Mouse (Mus musculus) midbrain, embryonic 14.5 days (tissue): ENCODE measurements around the gene Cenpb. TPM values are rescaled to one million over a fixed set of nuclear protein-coding genes. Genes with fewer than 3 reads are reported as not detected.

Source experiments
- ATAC-seq: fragments of 200-750 bp; cut with Nextera tagmentation; 2 replicates; pipeline ENCODE4 v1.8.0; 2017; ENCODE audit warnings: moderate number of reproducible peaks, moderate library complexity; ENCODE audit not compliant: low FRiP score, low TSS enrichment
- DNase-seq: peaks from one replicate; pipeline ENCODE4 v3.0.0-alpha.2; 2015
- H3K27ac ChIP-seq: fragments of 300-500 bp; sonication (generic); replicated peaks from 2 replicates; pipeline ENCODE4 v1.5.1; 2014; ENCODE audit warnings: mild to moderate bottlenecking, low read depth, low read length, moderate library complexity
- H3K27me3 ChIP-seq: fragments of 300-500 bp; sonication (generic); 2 replicates; pipeline ENCODE4 v1.6.1; 2014; ENCODE audit warnings: low read length, control low read depth, mixed read lengths; ENCODE audit not compliant: control insufficient read depth, insufficient read depth
- H3K36me3 ChIP-seq: fragments of 300-500 bp; sonication (generic); 2 replicates; pipeline ENCODE4 v1.6.1; 2014; ENCODE audit warnings: low read length, control low read depth; ENCODE audit not compliant: control insufficient read depth, insufficient read depth
- H3K4me1 ChIP-seq: fragments of 300-500 bp; sonication (generic); 2 replicates; pipeline ENCODE4 v1.6.1; 2014; ENCODE audit warnings: mild to moderate bottlenecking, antibody characterized with exemption, low read length, control low read depth; ENCODE audit not compliant: control insufficient read depth, insufficient read depth
- H3K4me2 ChIP-seq: fragments of 300-500 bp; sonication (generic); 2 replicates; pipeline ENCODE4 v1.6.1; 2014; ENCODE audit warnings: mild to moderate bottlenecking, low read length, moderate library complexity
- H3K4me3 ChIP-seq: fragments of 300-500 bp; sonication (generic); replicated peaks from 2 replicates; pipeline ENCODE4 v1.5.1; 2014; ENCODE audit warnings: low read depth, low read length
- H3K9ac ChIP-seq: fragments of 300-500 bp; sonication (generic); replicated peaks from 2 replicates; pipeline ENCODE4 v1.6.1; 2014; ENCODE audit warnings: mild to moderate bottlenecking, low read length, moderate library complexity
- H3K9me3 ChIP-seq: fragments of 300-500 bp; sonication (generic); 2 replicates; pipeline ENCODE4 v1.6.1; 2016; ENCODE audit warnings: low read length, control low read depth, mixed read lengths; ENCODE audit not compliant: control insufficient read depth
- WGBS: fragments of 180-500 bp; shearing (Covaris S2); extraction: QIAGEN DNeasy Blood & Tissue Kit; methylation state at CpG from one replicate; pipeline ENCODE4 v1.1.7; 2014; 5-methylcytosine and 5-hydroxymethylcytosine counted together
- polyA plus RNA-seq: library from polyadenylated mRNA; unstranded; fragments of >200 nt; fragmentation: Nextera tagmentation; extraction: Ambion mirVana; gene quantifications from 2 replicates; pipeline ENCODE4 v1.2.1, GENCODE M21; 2014

The Cenpb gene
- polyA plus RNA-seq, 1 experiment from 2014 or later = 11.1 TPM

DNA sequence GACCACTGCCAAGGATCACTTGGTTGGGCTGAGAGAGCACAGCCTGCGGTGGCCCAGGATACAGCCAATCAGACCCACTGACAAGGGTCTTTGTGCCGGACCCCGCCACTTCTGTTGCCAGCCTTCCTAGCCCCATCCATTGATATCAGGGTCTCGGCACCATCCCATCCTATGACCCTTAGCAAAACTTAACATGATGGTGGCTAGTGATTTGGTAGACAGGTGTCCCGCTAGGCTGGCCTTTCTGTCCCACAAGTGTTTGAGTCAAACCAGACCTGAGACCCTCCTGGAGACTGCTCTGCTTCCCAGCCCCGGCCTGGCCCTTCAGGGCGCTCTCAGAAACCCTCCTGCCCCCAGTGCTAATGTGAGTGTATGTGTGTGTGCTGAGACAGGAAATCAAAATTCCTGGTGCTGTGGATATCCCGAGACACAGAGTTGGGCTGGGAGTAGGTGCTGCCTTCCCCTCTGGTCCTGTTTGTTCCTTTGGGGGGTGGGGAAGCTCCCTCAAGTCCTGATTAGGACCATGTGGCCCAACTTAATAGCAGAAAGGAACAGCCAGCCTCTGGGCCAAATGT lies 45.0 kb downstream of the Cenpb start:
- H3K36me3 ChIP-seq = no peaks in the 10 kb centered on the region
- no peaks in the 10 kb centered on the region for H3K9me3 ChIP-seq
- ATAC-seq = no peak
- no peak overlapping the region for H3K4me2 ChIP-seq
- no peak overlapping the region for H3K27ac ChIP-seq
- no peak overlapping the region for H3K9ac ChIP-seq
- no peak for DNase-seq
- H3K4me1 ChIP-seq = no peaks in the 10 kb centered on the region
- no peak overlapping the region for H3K4me3 ChIP-seq
- WGBS = 89% methylated on average over 8 of the region's 8 CpGs
- H3K27me3 ChIP-seq = no peaks in the 10 kb centered on the region

DNA sequence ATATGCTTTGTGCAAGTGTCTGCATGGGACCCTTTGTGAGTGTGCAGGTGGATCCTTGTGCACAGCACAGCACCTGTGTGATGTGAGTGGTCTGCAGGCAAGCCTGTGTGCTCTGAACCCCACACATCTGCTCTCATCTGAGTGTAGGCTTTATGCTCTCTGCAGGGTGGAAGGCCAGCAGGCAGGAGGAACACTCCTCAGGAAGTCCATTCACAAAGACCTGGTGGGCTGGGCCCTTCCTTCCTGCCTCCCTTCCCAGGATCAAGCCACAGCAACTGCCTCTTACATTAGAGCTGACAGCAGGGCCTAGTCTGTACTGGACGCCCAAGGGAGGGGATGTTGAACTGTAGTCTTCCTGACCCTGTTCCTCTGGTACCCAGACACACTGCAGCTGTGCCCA lies 45.5 kb downstream of the Cenpb start:
- no peaks in the 10 kb centered on the region for H3K27me3 ChIP-seq
- no peak for DNase-seq

DNA sequence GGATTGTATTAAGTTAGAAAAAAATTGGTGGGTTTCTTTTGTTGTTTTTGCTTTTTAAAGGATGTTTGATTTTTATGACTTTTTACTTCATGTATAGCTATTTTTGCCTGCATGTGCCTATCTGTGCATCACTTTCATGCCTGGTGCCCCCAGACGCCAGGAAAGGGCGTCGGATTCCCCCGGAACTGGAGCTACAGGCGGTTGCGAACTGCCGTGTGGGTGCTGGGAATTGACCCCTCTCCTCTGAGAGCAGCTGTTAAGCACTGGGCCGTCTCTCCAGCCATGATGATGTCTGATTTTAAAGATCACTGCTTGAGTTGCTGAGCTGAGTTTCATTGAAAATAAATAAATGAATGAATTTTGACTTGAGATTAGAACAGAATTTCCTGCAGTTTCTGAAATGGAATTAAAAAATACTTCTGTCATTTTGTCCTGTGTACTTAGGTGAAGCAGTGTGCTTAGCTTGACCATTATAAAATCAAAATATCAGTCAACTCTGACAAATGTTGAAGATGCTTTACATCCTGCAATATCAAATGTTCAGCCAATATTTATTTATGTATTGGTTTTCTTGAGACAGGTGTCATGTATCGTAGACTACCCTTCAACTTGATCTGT lies 46.8 kb downstream of the Cenpb start, which contains the start of gene Gm11037:
Gm11037 (plus strand) TSS at position 568 of the 618 bp plus-strand sequence.
- H3K9me3 ChIP-seq = no peaks in the 10 kb centered on the region
- no peaks in the 10 kb centered on the region for H3K36me3 ChIP-seq
- H3K27ac ChIP-seq = no peak within 1 kb of the TSS
- DNase-seq (no peak), ATAC-seq (no peak)
- H3K4me2 ChIP-seq = no peak within 1 kb of the TSS
- no peak within 1 kb of the TSS for H3K4me3 ChIP-seq
- H3K9ac ChIP-seq = no peak within 1 kb of the TSS
- no peaks in the 10 kb centered on the region for H3K27me3 ChIP-seq
- WGBS = 83% methylated on average over 9 of the region's 9 CpGs
- H3K4me1 ChIP-seq = no peaks in the 10 kb centered on the region

More for the DNA sequence above, 45.5 kb downstream of the Cenpb start:
- Histone ChIP-seq H3K36me3 (no peaks in the 10 kb centered on the region), H3K4me3 (no peak overlapping the region), H3K9ac (no peak overlapping the region), H3K9me3 (no peaks in the 10 kb centered on the region), H3K4me1 (no peaks in the 10 kb centered on the region), H3K27ac (no peak overlapping the region), H3K4me2 (no peak overlapping the region)
- ATAC-seq = no peak
- 75% methylated on average over 1 of the region's 1 CpGs for WGBS

DNA sequence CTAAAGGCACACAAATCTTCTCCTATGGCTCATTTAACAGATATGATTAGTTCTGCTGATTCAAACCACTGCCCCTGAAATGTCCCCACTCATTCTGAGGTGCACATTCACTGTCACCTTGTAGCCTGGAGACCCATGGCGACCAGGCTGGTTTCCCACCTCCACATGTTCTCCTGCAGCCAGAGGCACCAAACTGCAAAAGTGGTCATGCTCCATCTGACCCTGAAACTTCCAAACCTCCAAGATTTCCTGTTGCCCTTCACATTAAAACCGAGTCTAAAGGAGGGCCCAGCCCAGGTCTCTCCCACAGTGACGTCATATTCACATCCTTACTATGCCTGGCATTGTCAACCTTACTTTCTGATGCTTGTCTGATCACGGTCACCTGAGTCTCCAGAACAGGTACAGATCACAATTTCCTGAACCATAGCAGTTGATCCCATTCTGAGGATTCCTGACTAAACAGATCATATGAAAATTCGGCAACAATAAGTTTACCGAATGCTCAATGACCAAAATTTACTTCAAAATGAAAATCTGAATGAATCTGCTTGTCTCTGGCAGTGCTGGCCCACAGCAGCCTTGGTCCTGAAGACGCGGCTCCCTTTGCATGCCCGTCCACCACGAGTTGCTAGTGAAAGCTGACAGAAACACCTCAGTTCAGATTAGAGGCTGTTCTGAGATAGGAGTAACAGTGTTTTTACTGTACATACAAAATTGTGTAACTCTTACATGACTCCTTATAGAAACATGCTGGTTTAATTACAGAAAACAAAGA lies 47.6 kb downstream of the Cenpb start:
- Histone ChIP-seq H3K27me3 (no peaks in the 10 kb centered on the region), H3K9me3 (no peaks in the 10 kb centered on the region), H3K4me1 (peaks cover 5% of the 10 kb centered on the region), H3K9ac (no peak overlapping the region), H3K4me3 (no peak overlapping the region), H3K36me3 (no peaks in the 10 kb centered on the region), H3K4me2 (no peak overlapping the region), H3K27ac (no peak overlapping the region)
- no peak for ATAC-seq
- no peak for DNase-seq
- 89% methylated on average over 10 of the region's 10 CpGs for WGBS

DNA sequence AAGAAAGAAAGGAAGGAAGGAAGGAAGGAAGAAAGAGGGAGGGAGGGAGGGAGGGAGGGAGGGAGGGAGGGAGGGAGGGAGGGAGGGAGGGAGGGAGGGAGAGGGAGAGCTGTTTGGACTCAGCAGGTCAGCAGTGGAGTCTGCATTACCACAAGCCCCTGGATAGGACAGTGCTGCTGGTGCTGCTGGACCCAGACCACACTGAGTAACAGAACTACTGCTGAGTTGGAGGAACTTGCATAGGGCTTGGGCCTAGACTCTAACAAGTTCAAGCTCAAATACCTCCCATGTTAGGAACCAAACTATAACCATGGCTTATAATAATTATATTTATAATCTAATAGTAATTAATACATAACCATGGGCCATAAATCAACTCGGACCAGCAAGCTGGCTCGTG lies 49.0 kb downstream of the Cenpb start:
- no peak overlapping the region for H3K4me2 ChIP-seq
- no peak overlapping the region for H3K4me3 ChIP-seq
- ATAC-seq = no peak
- H3K9me3 ChIP-seq = no peaks in the 10 kb centered on the region
- no peaks in the 10 kb centered on the region for H3K36me3 ChIP-seq
- no peak overlapping the region for H3K27ac ChIP-seq
- WGBS = 86% methylated on average over 2 of the region's 2 CpGs
- H3K9ac ChIP-seq = no peak overlapping the region
- H3K4me1 ChIP-seq = peaks cover 10% of the 10 kb centered on the region
- no peaks in the 10 kb centered on the region for H3K27me3 ChIP-seq
- DNase-seq = no peak

DNA sequence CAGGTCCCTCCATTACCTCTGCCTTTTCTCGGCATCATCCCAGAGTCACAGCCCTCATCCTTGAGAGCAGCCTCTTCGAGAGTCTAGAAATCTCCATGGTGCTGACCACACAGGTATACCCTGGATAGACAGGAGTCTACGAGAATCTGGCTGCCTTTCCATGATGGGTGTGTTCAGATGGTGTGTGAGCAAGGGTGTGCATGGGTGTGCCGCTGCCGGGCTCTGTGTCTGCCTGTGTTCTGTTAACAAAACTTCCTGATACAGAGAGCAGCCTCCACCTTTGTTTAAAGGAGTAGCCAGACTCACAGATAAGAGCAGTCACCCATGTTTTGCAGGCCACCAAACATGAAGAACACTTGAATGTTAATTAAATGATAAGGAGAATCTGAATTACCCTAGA lies 50.0 kb downstream of the Cenpb start:
- H3K27ac ChIP-seq = no peak overlapping the region
- WGBS = 83% methylated on average over 5 of the region's 5 CpGs
- H3K36me3 ChIP-seq = no peaks in the 10 kb centered on the region
- no peak overlapping the region for H3K4me2 ChIP-seq
- no peak for DNase-seq
- H3K9me3 ChIP-seq = no peaks in the 10 kb centered on the region
- H3K27me3 ChIP-seq = no peaks in the 10 kb centered on the region
- no peak for ATAC-seq
- H3K9ac ChIP-seq = no peak overlapping the region
- peaks cover 10% of the 10 kb centered on the region for H3K4me1 ChIP-seq
- no peak overlapping the region for H3K4me3 ChIP-seq

DNA sequence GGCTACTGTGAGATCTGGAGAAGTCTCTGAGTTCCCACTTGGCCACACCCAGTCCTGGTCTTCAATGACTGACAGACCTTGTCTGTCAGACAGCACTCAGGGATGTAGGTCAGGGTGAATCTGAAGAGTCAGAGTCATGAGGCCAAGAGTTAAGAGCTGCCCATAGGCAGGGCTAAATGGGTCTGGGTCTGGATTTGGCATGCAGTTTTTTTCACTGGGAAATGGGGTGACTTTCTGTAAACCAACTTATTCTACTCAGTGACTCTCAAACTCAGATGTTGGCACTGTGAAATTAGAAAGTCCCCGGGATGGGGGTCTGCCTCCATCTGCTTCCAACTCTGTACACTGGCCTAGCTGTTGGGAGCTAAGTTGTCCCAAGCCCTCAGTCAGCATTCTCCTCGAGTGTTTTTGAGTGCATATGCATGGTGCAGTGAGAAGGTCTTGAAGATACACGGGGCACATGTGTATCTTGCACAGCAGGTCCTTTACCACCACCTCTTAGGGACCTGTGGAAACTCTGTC lies 51.2 kb downstream of the Cenpb start:
- H3K27me3 ChIP-seq = no peaks in the 10 kb centered on the region
- ATAC-seq (no peak), DNase-seq (no peak)
- no peak overlapping the region for H3K4me3 ChIP-seq
- no peak overlapping the region for H3K4me2 ChIP-seq
- H3K36me3 ChIP-seq = no peaks in the 10 kb centered on the region
- no peaks in the 10 kb centered on the region for H3K9me3 ChIP-seq
- no peak overlapping the region for H3K9ac ChIP-seq
- H3K27ac ChIP-seq = no peak overlapping the region
- 87% methylated on average over 3 of the region's 3 CpGs for WGBS
- H3K4me1 ChIP-seq = peaks cover 10% of the 10 kb centered on the region

DNA sequence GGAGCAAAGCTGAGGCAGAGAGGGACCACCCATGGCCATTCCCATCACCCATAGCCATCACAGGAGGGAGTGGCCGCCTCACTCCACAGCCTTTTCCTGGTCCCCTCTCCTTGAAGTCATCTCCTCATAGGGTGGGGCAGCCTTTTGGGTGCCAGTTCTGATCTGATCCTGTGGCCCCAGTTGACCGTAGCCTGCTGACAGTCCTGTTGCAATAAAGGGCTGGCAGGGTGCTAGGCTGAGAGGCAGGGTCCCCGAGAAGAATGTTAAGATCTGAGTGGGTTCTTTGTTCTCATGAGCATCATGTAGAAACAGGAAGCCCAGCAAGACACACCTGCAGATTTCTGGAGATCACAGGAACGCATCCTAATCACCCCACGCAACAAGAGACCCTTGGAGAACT lies 51.7 kb downstream of the Cenpb start:
- 93% methylated on average over 5 of the region's 5 CpGs for WGBS
- Histone ChIP-seq H3K36me3 (no peaks in the 10 kb centered on the region), H3K4me3 (no peak overlapping the region), H3K9ac (no peak overlapping the region), H3K27me3 (no peaks in the 10 kb centered on the region), H3K4me2 (peak overlapping the region; percentile 86; the same call in 1 of the 2 replicates), H3K4me1 (peaks cover 10% of the 10 kb centered on the region), H3K9me3 (no peaks in the 10 kb centered on the region), H3K27ac (no peak overlapping the region)
- no peak for DNase-seq
- ATAC-seq = no peak
